Mouse (Mus musculus) heart, postnatal 4 days (tissue): Measurements from ENCODE around the gene Oxt. TPM values are rescaled to one million over a fixed set of nuclear protein-coding genes. Genes with fewer than 3 reads are reported as not detected.
"Not testable (repeated sequence)": the region's sequence is repeated elsewhere in the genome, so short reads cannot be mapped to it uniquely, and the experiment has no call there.

Source experiments
- DNase-seq: peaks from one replicate; pipeline ENCODE4 v3.0.0; 2021
- total RNA-seq, 2 experiments: library from RNA; stranded (reverse); gene quantifications; 2 replicates each; pipeline ENCODE4 v1.2.3; 2021

Gene Oxt
- not detected for total RNA-seq

- DNase-seq, result no peak
Observed at GRCm38 (mm10) chr2:130575873-130576272, at the start of gene Oxt. Gene Oxt, plus strand, starts transcription at chr2:130576173.

GRCm38 (mm10) chr2:130528457-130528856 lies 47.5 kb upstream of the Oxt start:
- no peak for DNase-seq

GRCm38 (mm10) chr2:130529290-130529689 lies 46.7 kb upstream of the Oxt start:
- no peak for DNase-seq

GRCm38 (mm10) chr2:130529925-130530324 lies 46.0 kb upstream of the Oxt start:
- DNase-seq, result no peak

GRCm38 (mm10) chr2:130532201-130532600 lies 43.8 kb upstream of the Oxt start:
- DNase-seq, result no peak

GRCm38 (mm10) chr2:130535017-130535416 lies 41.0 kb upstream of the Oxt start:
- DNase-seq, result no peak

GRCm38 (mm10) chr2:130536890-130537289 lies 39.1 kb upstream of the Oxt start:
- no peak for DNase-seq

GRCm38 (mm10) chr2:130538876-130539546 lies 37.0 kb upstream of the Oxt start:
- DNase-seq, result no peak

GRCm38 (mm10) chr2:130540266-130540665 lies 35.7 kb upstream of the Oxt start:
- DNase-seq, result no peak

- no peak for DNase-seq
Observed at GRCm38 (mm10) chr2:130546957-130547356, 29.0 kb upstream of the Oxt start.

- no peak for DNase-seq
Observed at GRCm38 (mm10) chr2:130554841-130555240, 21.1 kb upstream of the Oxt start.

- DNase-seq, result no peak
Observed at GRCm38 (mm10) chr2:130556292-130556691, 19.7 kb upstream of the Oxt start.

GRCm38 (mm10) chr2:130557462-130557861 lies 18.5 kb upstream of the Oxt start:
- no peak for DNase-seq

- DNase-seq, result no peak
Observed at GRCm38 (mm10) chr2:130558015-130558414, 18.0 kb upstream of the Oxt start.

- DNase-seq, result peak; percentile 93
Observed at GRCm38 (mm10) chr2:130563212-130564055, 12.5 kb upstream of the Oxt start, which contains the start of gene Mrps26. Gene Mrps26, plus strand, starts transcription at chr2:130563742.

- no peak for DNase-seq
Observed at GRCm38 (mm10) chr2:130564063-130564462, 11.9 kb upstream of the Oxt start.

- no peak for DNase-seq
Observed at GRCm38 (mm10) chr2:130564983-130565382, 11.0 kb upstream of the Oxt start.

- no peak for DNase-seq
Observed at GRCm38 (mm10) chr2:130568921-130569320, 7.1 kb upstream of the Oxt start.

- no peak for DNase-seq
Observed at GRCm38 (mm10) chr2:130569926-130570325, 6.0 kb upstream of the Oxt start.

GRCm38 (mm10) chr2:130574960-130575359 lies 1.0 kb upstream of the Oxt start:
- DNase-seq, result no peak

GRCm38 (mm10) chr2:130576564-130576963 lies 591 bp downstream of the Oxt start:
- DNase-seq, result not testable (repeated sequence)

- no peak for DNase-seq
Observed at GRCm38 (mm10) chr2:130577021-130577420, 1.0 kb downstream of the Oxt start.

GRCm38 (mm10) chr2:130577632-130578031 lies 1.7 kb downstream of the Oxt start:
- no peak for DNase-seq

GRCm38 (mm10) chr2:130578148-130578547 lies 2.2 kb downstream of the Oxt start:
- peak; percentile 69 for DNase-seq
